In genomic region chr9:61457162-61457523, GRCm38 (mm10) we compare ENCODE assay signal across 20 mouse cellular contexts.
"Had no signal": no experiment of that assay in that cellular context is flagged by ENCODE, and none has a peak within 500 bp of the region (broad histone marks: within the 10 kb centered on the region; RNA-seq: fewer than 3 reads in every experiment).

No protein-coding gene starts in this region.

- ATAC-seq: liver, embryonic 12.5 days; midbrain, embryonic 16.5 days had no signal

- H3K27ac ChIP-seq: kidney, postnatal 0 days; left cerebral cortex, adult 2 months; limb, embryonic 10.5 days; limb, embryonic 13.5 days; liver, embryonic 12.5 days; liver, embryonic 15.5 days; lung, embryonic 15.5 days; midbrain, embryonic 12.5 days; stomach, embryonic 15.5 days had no signal

- H3K4me3 ChIP-seq: left cerebral cortex, adult 2 months; limb, embryonic 10.5 days; limb, embryonic 13.5 days; liver, embryonic 12.5 days; liver, embryonic 15.5 days; lung, embryonic 15.5 days; midbrain, embryonic 12.5 days; stomach, embryonic 15.5 days had no signal

- H3K4me1 ChIP-seq: liver, embryonic 12.5 days; liver, embryonic 15.5 days; stomach, embryonic 15.5 days had no signal

- H3K9ac ChIP-seq: limb, embryonic 13.5 days; liver, embryonic 12.5 days; liver, embryonic 15.5 days; lung, embryonic 15.5 days; midbrain, embryonic 12.5 days; stomach, embryonic 15.5 days had no signal

- H3K4me2 ChIP-seq: limb, embryonic 13.5 days; liver, embryonic 12.5 days; liver, embryonic 15.5 days; lung, embryonic 15.5 days; midbrain, embryonic 12.5 days; stomach, embryonic 15.5 days had no signal

- H3K36me3 ChIP-seq: limb, embryonic 10.5 days; limb, embryonic 13.5 days; liver, embryonic 12.5 days; liver, embryonic 15.5 days; lung, embryonic 15.5 days; midbrain, embryonic 12.5 days; stomach, embryonic 15.5 days had no signal

- H3K9me3 ChIP-seq: limb, embryonic 10.5 days; limb, embryonic 13.5 days; liver, embryonic 12.5 days; liver, embryonic 15.5 days; lung, embryonic 15.5 days; midbrain, embryonic 12.5 days; stomach, embryonic 15.5 days had no signal

- DNase-seq: kidney, adult 2 months; kidney, postnatal 25 days; layer of hippocampus, postnatal 36 days; liver; lung, adult 18-20 months; lung, postnatal 10 days; lung, postnatal 36 days; right cerebral cortex, postnatal 25 days; spleen, adult 18-20 months; thymus, postnatal 36 days had no signal
